Mouse (Mus musculus) heart, postnatal 0 days (tissue): ENCODE results near the gene Pacsin2.

Source experiments
- CTCF ChIP-seq: IDR thresholded peaks from 2 replicates; pipeline ENCODE4 v1.5.1; 2016; ENCODE audit warnings: antibody characterized with exemption, control low read depth, low read depth
- EP300 ChIP-seq: IDR thresholded peaks from 2 replicates; pipeline ENCODE4 v1.6.1; 2016; ENCODE audit warnings: antibody characterized with exemption, low read depth

DNA sequence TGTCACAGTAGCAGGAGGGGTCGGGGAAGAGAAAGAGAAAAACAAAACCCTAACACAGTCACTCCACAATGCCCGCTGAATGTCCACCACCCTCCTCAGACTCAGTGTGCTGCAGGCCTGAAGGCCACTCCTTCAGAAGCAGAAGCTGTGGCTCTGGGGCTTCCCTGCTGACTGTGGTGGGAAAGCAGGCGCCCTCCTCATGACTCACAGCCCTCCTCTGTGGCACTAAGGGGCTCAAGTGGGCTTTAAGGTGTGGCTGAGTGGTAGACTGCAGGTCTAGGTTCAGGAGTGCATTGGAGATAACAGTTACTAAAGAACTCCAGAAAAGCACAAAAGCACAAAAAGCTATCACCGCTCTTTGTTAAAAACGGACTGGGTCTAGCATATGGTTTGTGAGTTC is 56.9 kb downstream of the Pacsin2 start:
- TF ChIP-seq CTCF (no peak), EP300 (no peak)
